Mouse (Mus musculus) lung, embryonic 14.5 days (tissue): ENCODE results near the gene Iapp. TPM values are rescaled to one million over a fixed set of nuclear protein-coding genes. Genes with fewer than 3 reads are reported as not detected.
A peak's percentile ranks its signal among the peaks of the same experiment; 100 is the strongest.
"Not testable (repeated sequence)": the region's sequence is repeated elsewhere in the genome, so short reads cannot be mapped to it uniquely, and the experiment has no call there.

Experiments
- ATAC-seq: fragments of 200-750 bp; cut with Nextera tagmentation; 2 replicates; pipeline ENCODE4 v1.8.0; 2017; ENCODE audit warnings: mild to moderate bottlenecking, moderate TSS enrichment, moderate library complexity; ENCODE audit not compliant: insufficient read depth
- DNase-seq: peaks from one replicate; pipeline ENCODE4 v3.0.0-alpha.2; 2015
- H3K27ac ChIP-seq: fragments of 300-500 bp; sonication (generic); 2 replicates; pipeline ENCODE4 v1.5.1; 2014; ENCODE audit warnings: low read depth, mild to moderate bottlenecking, moderate library complexity
- H3K27me3 ChIP-seq: fragments of 300-500 bp; sonication (generic); 2 replicates; pipeline ENCODE4 v1.6.1; 2014; ENCODE audit warnings: low read length, control low read depth; ENCODE audit not compliant: insufficient read depth
- H3K36me3 ChIP-seq: fragments of 300-500 bp; sonication (generic); 2 replicates; pipeline ENCODE4 v1.6.1; 2014; ENCODE audit warnings: control low read depth; ENCODE audit not compliant: insufficient read depth
- H3K4me1 ChIP-seq: fragments of 300-500 bp; sonication (generic); 2 replicates; pipeline ENCODE4 v1.6.1; 2014; ENCODE audit warnings: antibody characterized with exemption, control low read depth; ENCODE audit not compliant: insufficient read depth
- H3K4me2 ChIP-seq: fragments of 300-500 bp; sonication (generic); 2 replicates; pipeline ENCODE4 v1.6.1; 2014; ENCODE audit warnings: mild to moderate bottlenecking
- H3K4me3 ChIP-seq: fragments of 300-500 bp; sonication (generic); 2 replicates; pipeline ENCODE4 v1.5.1; 2014; ENCODE audit warnings: low read depth, low read length
- H3K9ac ChIP-seq: fragments of 300-500 bp; sonication (generic); 2 replicates; pipeline ENCODE4 v1.6.1; 2014
- H3K9me3 ChIP-seq: fragments of 300-500 bp; sonication (generic); 2 replicates; pipeline ENCODE4 v1.6.1; 2016; ENCODE audit warnings: low read depth, low read length, control low read depth
- CTCF ChIP-seq: IDR thresholded peaks from 2 replicates; pipeline ENCODE4 v1.5.1; 2016; ENCODE audit warnings: antibody characterized with exemption, low read depth
- WGBS: fragments of 180-500 bp; shearing (Covaris S2); extraction: QIAGEN DNeasy Blood & Tissue Kit; methylation state at CpG from one replicate; pipeline ENCODE4 v1.1.7; 2014; 5-methylcytosine and 5-hydroxymethylcytosine counted together
- polyA plus RNA-seq: library from polyadenylated mRNA; unstranded; fragments of >200 nt; fragmentation: Nextera tagmentation; extraction: Ambion mirVana; gene quantifications from 2 replicates; pipeline ENCODE4 v1.2.1, GENCODE M21; 2014

The Iapp gene
- polyA plus RNA-seq, 1 experiment from 2014 or later: not detected

GRCm38 (mm10) chr6:142346181-142347110, 48.2 kb downstream of the Iapp start:
- ATAC-seq: no peak
- no peak for DNase-seq
- WGBS: 39% methylated on average over 12 of the region's 12 CpGs
- H3K9me3 ChIP-seq: no peaks in the 10 kb centered on the region
- peak overlapping the region; percentile 58 for H3K9ac ChIP-seq
- H3K27me3 ChIP-seq: no peaks in the 10 kb centered on the region
- no peak overlapping the region for H3K27ac ChIP-seq
- peak overlapping the region; percentile 63 for H3K4me2 ChIP-seq
- H3K4me1 ChIP-seq: 0 out of 2 replicates have a peak, but pooled peaks cover 3% of the 10 kb centered on the region
- peaks cover 18% of the 10 kb centered on the region; the same call in 1 of the 2 replicates for H3K36me3 ChIP-seq
- H3K4me3 ChIP-seq: peak overlapping the region; percentile 70
- no peak for TF ChIP-seq CTCF

GRCm38 (mm10) chr6:142347431-142348385, 49.5 kb downstream of the Iapp start:
- H3K9ac ChIP-seq: no peak overlapping the region
- DNase-seq: peak; percentile 47
- 56% methylated on average over 11 of the region's 11 CpGs for WGBS

GRCm38 (mm10) chr6:142352099-142352498, 53.9 kb downstream of the Iapp start:
- not testable (repeated sequence) for H3K4me2 ChIP-seq, DNase-seq, H3K9me3 ChIP-seq, ATAC-seq, H3K4me3 ChIP-seq, H3K27me3 ChIP-seq, H3K4me1 ChIP-seq, H3K27ac ChIP-seq, H3K9ac ChIP-seq
- WGBS: 75% methylated on average over 3 of the region's 3 CpGs
- H3K36me3 ChIP-seq: peaks cover 43% of the 10 kb centered on the region; the same call in 1 of the 2 replicates

More at GRCm38 (mm10) chr6:142347431-142348385, 49.5 kb downstream of the Iapp start:
- Histone ChIP-seq H3K9me3 (no peaks in the 10 kb centered on the region), H3K4me3 (no peak overlapping the region), H3K4me1 (0 out of 2 replicates have a peak, but pooled peaks cover 3% of the 10 kb centered on the region), H3K27ac (no peak overlapping the region), H3K27me3 (no peaks in the 10 kb centered on the region), H3K36me3 (peaks cover 26% of the 10 kb centered on the region; the same call in 1 of the 2 replicates), H3K4me2 (no peak overlapping the region; the same call in 1 of the 2 replicates)
- ATAC-seq: no peak
- TF ChIP-seq CTCF: no peak

Other genes with a start within 250 kb of the Iapp start
- gene Slco1a6, start 89.9 kb upstream of the Iapp start, polyA plus RNA-seq: not detected in 2 replicates
- gene Slco1a5, start 24.6 kb downstream of the Iapp start, polyA plus RNA-seq: 0.08 and 0.12 TPM in 2 replicates
- 17.7 and 21.2 TPM in 2 replicates for gene Pyroxd1, start 47.2 kb downstream of the Iapp start, polyA plus RNA-seq
- gene Recql, start 88.7 kb downstream of the Iapp start, polyA plus RNA-seq: 29.9 and 33.0 TPM in 2 replicates
- 107 and 113 TPM in 2 replicates for gene Golt1b, start 88.8 kb downstream of the Iapp start, polyA plus RNA-seq
- 1.5 and 1.6 TPM in 2 replicates for gene Spx, start 115.0 kb downstream of the Iapp start, polyA plus RNA-seq
- gene Gys2, start 174.7 kb downstream of the Iapp start, polyA plus RNA-seq: not detected in 2 replicates
- 215 and 230 TPM in 2 replicates for gene Ldhb, start 209.5 kb downstream of the Iapp start, polyA plus RNA-seq